Mouse (Mus musculus): ENCODE data around the gene Pcgf6. TPM values are rescaled to one million over a fixed set of nuclear protein-coding genes. Genes with fewer than 3 reads are reported as not detected.

The Pcgf6 gene
- polyA plus RNA-seq, 1 experiment from 2014 or later, result 8.2 TPM

DNA sequence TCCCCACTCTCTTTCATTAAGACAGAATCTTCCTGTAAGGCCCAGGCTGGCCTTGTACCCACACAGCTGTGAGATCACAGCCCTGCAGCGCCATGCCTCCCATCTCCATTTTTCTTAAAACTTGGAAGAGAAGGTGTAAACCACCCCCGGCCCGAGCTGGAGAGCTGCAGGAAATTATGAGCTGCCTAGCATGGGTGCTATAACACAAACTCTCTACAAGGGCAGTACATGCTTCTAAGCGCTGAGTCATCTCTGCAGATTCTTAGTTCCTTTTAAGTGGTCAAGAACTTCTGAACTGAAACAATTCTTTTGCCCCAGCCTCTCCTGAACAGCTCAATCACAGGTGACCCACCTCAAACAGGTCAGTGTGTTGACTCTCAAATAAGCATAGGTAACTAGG is 15.8 kb downstream of the Pcgf6 start:
- peaks cover 19% of the 10 kb centered on the region for H3K36me3 ChIP-seq (ENCODE audit: control insufficient read depth, insufficient read depth)
- ATAC-seq (replicated peaks; ENCODE audit: extremely low read depth, insufficient read depth, low FRiP score), result no peak
- H3K4me1 ChIP-seq (ENCODE audit: control insufficient read depth, insufficient read depth, low read length), result no peaks in the 10 kb centered on the region
- no peak overlapping the region for H3K27ac ChIP-seq (ENCODE audit: low read length)
- H3K4me3 ChIP-seq (ENCODE audit: low read length), result no peak overlapping the region
- no peak overlapping the region for H3K4me2 ChIP-seq (ENCODE audit: low read depth, low read length)
- H3K9ac ChIP-seq (ENCODE audit: low read length), result no peak overlapping the region
- 85% methylated on average over 4 of the region's 4 CpGs for WGBS
- H3K9me3 ChIP-seq (replicated peaks; ENCODE audit: control insufficient read depth, low read length), result no peaks in the 10 kb centered on the region
- H3K27me3 ChIP-seq (ENCODE audit: control insufficient read depth, insufficient read depth, low read length), result no peaks in the 10 kb centered on the region

DNA sequence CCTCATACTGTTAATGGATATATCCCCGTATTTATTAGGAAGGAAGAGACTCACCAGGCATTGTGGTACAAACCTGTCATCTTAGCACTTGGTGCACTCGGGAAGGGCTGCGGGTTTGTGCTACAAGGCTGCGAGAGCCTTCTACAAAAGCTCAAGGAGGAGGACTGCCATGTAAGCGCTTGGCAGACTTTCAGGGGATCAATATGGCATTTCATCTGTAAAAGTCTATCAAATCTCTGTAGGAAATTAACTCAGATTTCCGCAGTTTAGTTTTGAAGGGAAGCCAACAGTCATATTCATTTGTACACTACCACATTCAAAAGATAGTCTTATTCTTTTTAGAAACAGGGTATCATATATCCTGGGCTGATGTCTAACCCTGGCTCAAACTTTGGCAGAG is 18.9 kb downstream of the Pcgf6 start:
- ATAC-seq (replicated peaks; ENCODE audit: extremely low read depth, insufficient read depth, low FRiP score), result no peak
- no peak overlapping the region for H3K4me2 ChIP-seq (ENCODE audit: low read depth, low read length)
- H3K4me3 ChIP-seq (ENCODE audit: low read length), result no peak overlapping the region
- H3K27me3 ChIP-seq (ENCODE audit: control insufficient read depth, insufficient read depth, low read length), result no peaks in the 10 kb centered on the region
- H3K4me1 ChIP-seq (ENCODE audit: control insufficient read depth, insufficient read depth, low read length), result no peaks in the 10 kb centered on the region
- H3K27ac ChIP-seq (ENCODE audit: low read length), result no peak overlapping the region
- H3K9ac ChIP-seq (ENCODE audit: low read length), result no peak overlapping the region
- no peaks in the 10 kb centered on the region for H3K9me3 ChIP-seq (replicated peaks; ENCODE audit: control insufficient read depth, low read length)
- H3K36me3 ChIP-seq (ENCODE audit: control insufficient read depth, insufficient read depth), result peaks cover 7% of the 10 kb centered on the region
- WGBS, result 86% methylated on average over 6 of the region's 6 CpGs

DNA sequence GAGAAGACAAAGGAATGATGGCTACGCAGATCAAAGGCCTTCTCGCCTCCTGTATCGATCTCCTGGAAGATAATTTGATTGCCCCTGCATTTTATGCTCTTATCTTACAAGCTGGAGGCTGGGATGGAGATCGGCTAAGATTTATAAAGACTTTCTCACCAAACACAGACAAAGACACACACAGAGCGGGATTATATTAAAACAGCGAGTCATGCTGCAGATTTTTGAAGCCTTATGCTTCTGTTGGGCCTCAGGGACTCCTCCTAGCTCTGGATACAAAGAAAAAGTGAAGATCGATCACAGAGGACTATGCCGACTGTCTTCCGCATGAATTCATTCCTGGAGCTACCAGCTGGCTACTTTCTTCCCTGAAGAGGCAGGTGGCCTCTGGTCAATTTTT is 20.9 kb downstream of the Pcgf6 start:
- Histone ChIP-seq H3K36me3 (ENCODE audit: control insufficient read depth, insufficient read depth) (peaks cover 7% of the 10 kb centered on the region), H3K27ac (ENCODE audit: low read length) (no peak overlapping the region), H3K27me3 (ENCODE audit: control insufficient read depth, insufficient read depth, low read length) (no peaks in the 10 kb centered on the region), H3K4me2 (ENCODE audit: low read depth, low read length) (no peak overlapping the region), H3K4me3 (ENCODE audit: low read length) (no peak overlapping the region), H3K9ac (ENCODE audit: low read length) (no peak overlapping the region), H3K9me3 (replicated peaks; ENCODE audit: control insufficient read depth, low read length) (no peaks in the 10 kb centered on the region), H3K4me1 (ENCODE audit: control insufficient read depth, insufficient read depth, low read length) (no peaks in the 10 kb centered on the region)
- no peak for ATAC-seq (replicated peaks; ENCODE audit: extremely low read depth, insufficient read depth, low FRiP score)
- 86% methylated on average over 9 of the region's 9 CpGs for WGBS

DNA sequence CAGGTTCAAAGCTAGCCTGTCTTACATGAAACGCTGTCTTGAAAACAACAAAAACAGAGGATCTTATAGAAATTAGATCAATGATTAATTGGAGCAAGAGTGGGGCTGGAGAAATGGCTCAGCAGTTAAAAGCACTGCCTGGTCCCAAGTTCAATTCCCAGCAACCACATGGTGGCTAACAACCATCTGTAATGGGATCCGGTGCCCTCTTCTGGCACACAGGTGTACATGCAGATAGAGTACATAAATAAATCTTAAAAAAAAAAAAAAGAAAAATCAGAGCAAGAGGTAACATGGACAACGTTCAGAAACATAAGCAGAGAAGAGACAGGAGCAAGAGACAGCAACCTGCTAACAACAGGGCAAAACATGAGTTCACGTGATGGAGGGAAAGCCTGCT is 24.2 kb downstream of the Pcgf6 start:
- 82% methylated on average over 4 of the region's 4 CpGs for WGBS

DNA sequence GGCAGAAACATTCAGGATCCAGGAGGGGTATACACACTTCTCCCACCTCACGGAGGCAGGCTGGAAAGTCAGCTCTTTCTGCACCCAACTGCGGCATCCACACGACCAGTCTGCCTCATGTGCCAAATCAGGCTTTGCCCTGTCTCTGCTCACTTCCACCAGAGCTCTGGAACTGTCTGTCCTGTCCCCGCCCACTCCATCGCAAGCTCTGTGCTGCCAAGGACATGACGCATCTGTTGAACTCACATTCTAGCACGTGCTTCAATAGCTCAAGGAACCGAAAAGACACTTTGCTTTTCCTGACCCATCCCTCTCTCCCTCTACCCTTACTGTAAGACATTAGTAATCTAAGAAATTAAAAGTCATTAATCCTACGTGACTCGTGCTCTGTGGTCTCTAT is 25.8 kb downstream of the Pcgf6 start:
- Histone ChIP-seq H3K27me3 (ENCODE audit: control insufficient read depth, insufficient read depth, low read length) (peaks cover 2% of the 10 kb centered on the region; the same call in 1 of the 2 replicates), H3K9ac (ENCODE audit: low read length) (no peak overlapping the region), H3K4me1 (ENCODE audit: control insufficient read depth, insufficient read depth, low read length) (no peaks in the 10 kb centered on the region), H3K36me3 (ENCODE audit: control insufficient read depth, insufficient read depth) (no peaks in the 10 kb centered on the region), H3K4me3 (ENCODE audit: low read length) (no peak overlapping the region), H3K9me3 (replicated peaks; ENCODE audit: control insufficient read depth, low read length) (no peaks in the 10 kb centered on the region), H3K27ac (ENCODE audit: low read length) (no peak overlapping the region), H3K4me2 (ENCODE audit: low read depth, low read length) (no peak overlapping the region)
- WGBS, result 48% methylated on average over 10 of the region's 10 CpGs
- no peak for ATAC-seq (replicated peaks; ENCODE audit: extremely low read depth, insufficient read depth, low FRiP score)

More for the DNA sequence above, 24.2 kb downstream of the Pcgf6 start:
- no peak overlapping the region for H3K27ac ChIP-seq (ENCODE audit: low read length)
- no peak overlapping the region for H3K4me3 ChIP-seq (ENCODE audit: low read length)
- H3K36me3 ChIP-seq (ENCODE audit: control insufficient read depth, insufficient read depth), result no peaks in the 10 kb centered on the region
- H3K27me3 ChIP-seq (ENCODE audit: control insufficient read depth, insufficient read depth, low read length), result 0 out of 2 replicates have a peak, but pooled peaks cover 2% of the 10 kb centered on the region
- H3K4me1 ChIP-seq (ENCODE audit: control insufficient read depth, insufficient read depth, low read length), result no peaks in the 10 kb centered on the region
- no peak overlapping the region for H3K4me2 ChIP-seq (ENCODE audit: low read depth, low read length)
- H3K9ac ChIP-seq (ENCODE audit: low read length), result no peak overlapping the region
- no peak for ATAC-seq (replicated peaks; ENCODE audit: extremely low read depth, insufficient read depth, low FRiP score)
- no peaks in the 10 kb centered on the region for H3K9me3 ChIP-seq (replicated peaks; ENCODE audit: control insufficient read depth, low read length)

DNA sequence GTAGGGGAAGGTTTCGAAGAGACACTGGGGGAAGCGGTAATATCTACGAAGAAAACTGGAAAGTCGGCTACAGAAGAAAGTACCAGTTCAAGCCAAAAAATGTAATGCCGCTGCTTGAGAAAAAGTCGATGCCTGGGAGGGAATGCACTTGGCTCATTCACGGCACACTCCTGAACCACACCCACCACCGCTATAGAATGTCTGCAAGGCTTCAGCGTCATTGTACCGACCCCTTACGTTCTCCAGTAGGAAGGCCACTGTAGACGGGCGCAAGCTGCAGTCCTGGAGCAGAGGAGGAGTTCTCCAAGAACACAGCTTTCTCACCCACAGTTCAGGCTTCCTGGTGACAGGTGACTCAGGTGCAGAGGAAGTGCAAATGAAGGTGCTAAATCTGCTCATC is 27.2 kb downstream of the Pcgf6 start:
- no peak overlapping the region for H3K27ac ChIP-seq (ENCODE audit: low read length)
- 82% methylated on average over 13 of the region's 13 CpGs for WGBS
- H3K4me1 ChIP-seq (ENCODE audit: control insufficient read depth, insufficient read depth, low read length), result no peaks in the 10 kb centered on the region
- no peaks in the 10 kb centered on the region for H3K9me3 ChIP-seq (replicated peaks; ENCODE audit: control insufficient read depth, low read length)
- H3K27me3 ChIP-seq (ENCODE audit: control insufficient read depth, insufficient read depth, low read length), result peaks cover 10% of the 10 kb centered on the region
- no peaks in the 10 kb centered on the region for H3K36me3 ChIP-seq (ENCODE audit: control insufficient read depth, insufficient read depth)
- H3K4me2 ChIP-seq (ENCODE audit: low read depth, low read length), result no peak overlapping the region
- no peak overlapping the region for H3K9ac ChIP-seq (ENCODE audit: low read length)
- H3K4me3 ChIP-seq (ENCODE audit: low read length), result no peak overlapping the region
- no peak for ATAC-seq (replicated peaks; ENCODE audit: extremely low read depth, insufficient read depth, low FRiP score)

DNA sequence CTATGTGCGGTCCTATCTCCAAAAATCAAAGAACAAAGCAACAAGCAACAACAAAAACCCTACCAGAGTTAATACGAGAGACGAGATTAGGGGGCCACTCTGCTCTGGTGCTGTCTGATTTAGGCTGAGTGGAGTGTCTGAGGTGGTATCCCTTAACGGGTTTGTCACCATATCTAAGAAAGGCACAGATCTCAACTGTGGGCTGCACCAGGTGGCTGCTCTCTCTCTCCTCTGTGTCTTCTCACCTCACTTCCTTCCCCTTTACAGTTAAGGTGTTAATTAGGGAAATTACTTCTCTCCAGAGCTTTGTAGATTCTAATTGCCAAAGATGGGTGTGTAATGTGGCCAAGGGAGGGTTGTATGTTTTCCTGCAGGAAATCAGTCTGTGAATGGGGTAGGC is 28.0 kb downstream of the Pcgf6 start:
- 79% methylated on average over 4 of the region's 4 CpGs for WGBS
- Histone ChIP-seq H3K4me2 (ENCODE audit: low read depth, low read length) (no peak overlapping the region), H3K4me3 (ENCODE audit: low read length) (no peak overlapping the region), H3K9ac (ENCODE audit: low read length) (no peak overlapping the region), H3K27me3 (ENCODE audit: control insufficient read depth, insufficient read depth, low read length) (peaks cover 18% of the 10 kb centered on the region), H3K36me3 (ENCODE audit: control insufficient read depth, insufficient read depth) (no peaks in the 10 kb centered on the region), H3K4me1 (ENCODE audit: control insufficient read depth, insufficient read depth, low read length) (no peaks in the 10 kb centered on the region), H3K9me3 (replicated peaks; ENCODE audit: control insufficient read depth, low read length) (no peaks in the 10 kb centered on the region), H3K27ac (ENCODE audit: low read length) (no peak overlapping the region)
- ATAC-seq (replicated peaks; ENCODE audit: extremely low read depth, insufficient read depth, low FRiP score), result no peak

DNA sequence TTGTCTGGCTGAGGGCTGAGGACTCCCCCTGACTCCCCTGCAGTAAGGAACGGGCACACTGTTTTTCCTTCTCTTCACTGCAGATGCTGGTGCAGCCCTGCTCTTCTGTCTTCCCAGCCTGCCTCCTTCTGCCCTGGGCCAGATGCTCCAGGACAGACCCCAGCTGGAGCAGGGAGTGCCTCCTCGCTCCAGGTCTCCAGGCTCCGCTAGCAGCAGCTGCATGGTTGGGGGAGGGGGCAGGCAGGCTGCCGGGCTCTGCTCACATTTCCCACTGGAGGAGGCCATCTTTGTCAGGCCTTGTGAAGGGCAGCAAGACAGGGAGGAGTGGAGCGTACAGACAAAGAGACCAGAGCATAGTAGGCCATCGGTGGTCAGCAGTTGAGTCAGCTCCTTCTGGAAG is 31.4 kb downstream of the Pcgf6 start:
- Histone ChIP-seq H3K4me3 (ENCODE audit: low read length) (no peak overlapping the region), H3K27me3 (ENCODE audit: control insufficient read depth, insufficient read depth, low read length) (peaks cover 46% of the 10 kb centered on the region), H3K36me3 (ENCODE audit: control insufficient read depth, insufficient read depth) (no peaks in the 10 kb centered on the region), H3K27ac (ENCODE audit: low read length) (no peak overlapping the region), H3K9me3 (replicated peaks; ENCODE audit: control insufficient read depth, low read length) (no peaks in the 10 kb centered on the region), H3K4me1 (ENCODE audit: control insufficient read depth, insufficient read depth, low read length) (peaks cover 13% of the 10 kb centered on the region), H3K4me2 (ENCODE audit: low read depth, low read length) (no peak overlapping the region), H3K9ac (ENCODE audit: low read length) (no peak overlapping the region)
- ATAC-seq (replicated peaks; ENCODE audit: extremely low read depth, insufficient read depth, low FRiP score), result no peak
- WGBS, result 21% methylated on average over 6 of the region's 6 CpGs

DNA sequence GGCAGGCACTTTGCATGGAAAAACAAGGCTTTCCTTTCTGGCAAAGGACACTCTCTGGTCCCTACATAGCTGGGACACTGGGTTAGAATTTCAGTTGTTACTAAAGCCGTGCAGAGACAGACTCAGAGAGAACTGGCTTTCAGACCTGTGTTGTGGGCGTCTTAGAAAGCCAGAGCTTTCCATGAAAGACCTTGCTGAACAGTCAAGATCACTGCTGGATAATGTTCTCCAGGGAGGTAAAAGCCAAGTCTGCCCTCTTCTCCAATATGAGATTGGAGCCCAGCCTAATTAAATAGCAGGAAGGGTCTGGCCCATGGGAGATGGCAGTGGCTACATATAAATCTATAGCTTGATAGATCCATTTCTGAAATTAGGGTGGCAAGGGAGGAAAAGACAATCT is 32.4 kb downstream of the Pcgf6 start:
- no peaks in the 10 kb centered on the region for H3K9me3 ChIP-seq (replicated peaks; ENCODE audit: control insufficient read depth, low read length)
- H3K4me2 ChIP-seq (ENCODE audit: low read depth, low read length), result no peak overlapping the region
- no peak overlapping the region for H3K4me3 ChIP-seq (ENCODE audit: low read length)
- no peak for ATAC-seq (replicated peaks; ENCODE audit: extremely low read depth, insufficient read depth, low FRiP score)
- WGBS, result 45% methylated on average over 2 of the region's 2 CpGs
- no peak overlapping the region for H3K27ac ChIP-seq (ENCODE audit: low read length)
- H3K27me3 ChIP-seq (ENCODE audit: control insufficient read depth, insufficient read depth, low read length), result peaks cover 53% of the 10 kb centered on the region
- H3K4me1 ChIP-seq (ENCODE audit: control insufficient read depth, insufficient read depth, low read length), result peaks cover 16% of the 10 kb centered on the region
- no peaks in the 10 kb centered on the region for H3K36me3 ChIP-seq (ENCODE audit: control insufficient read depth, insufficient read depth)
- H3K9ac ChIP-seq (ENCODE audit: low read length), result no peak overlapping the region

DNA sequence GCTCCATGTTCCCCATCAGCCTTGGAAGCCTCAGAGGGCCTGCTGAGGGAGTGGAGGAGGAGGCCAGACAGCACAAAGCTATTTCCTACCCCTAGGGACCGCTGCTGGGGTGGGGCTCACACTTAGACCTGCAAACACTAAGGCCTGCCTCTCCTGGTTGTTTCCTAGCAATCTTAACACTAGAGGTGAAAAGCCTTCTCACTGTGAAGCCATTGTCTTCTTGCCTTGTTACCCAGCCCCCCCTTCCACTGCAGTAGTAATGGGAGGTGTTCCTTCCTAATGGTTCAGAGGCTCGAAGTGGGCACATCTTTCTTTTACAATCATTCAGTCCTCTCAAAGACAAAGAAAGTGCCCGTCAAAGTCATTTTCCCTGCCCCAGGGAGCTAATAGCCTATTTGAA is 32.9 kb downstream of the Pcgf6 start:
- Histone ChIP-seq H3K27me3 (ENCODE audit: control insufficient read depth, insufficient read depth, low read length) (peaks cover 58% of the 10 kb centered on the region), H3K9me3 (replicated peaks; ENCODE audit: control insufficient read depth, low read length) (no peaks in the 10 kb centered on the region), H3K4me3 (ENCODE audit: low read length) (no peak overlapping the region), H3K4me2 (ENCODE audit: low read depth, low read length) (no peak overlapping the region), H3K4me1 (ENCODE audit: control insufficient read depth, insufficient read depth, low read length) (peaks cover 16% of the 10 kb centered on the region), H3K27ac (ENCODE audit: low read length) (no peak overlapping the region), H3K36me3 (ENCODE audit: control insufficient read depth, insufficient read depth) (no peaks in the 10 kb centered on the region), H3K9ac (ENCODE audit: low read length) (no peak overlapping the region)
- WGBS, result 10% methylated on average over 3 of the region's 3 CpGs
- ATAC-seq (replicated peaks; ENCODE audit: extremely low read depth, insufficient read depth, low FRiP score), result no peak

All from heart, embryonic 16.5 days (tissue).